Mouse (Mus musculus): Measurements from ENCODE around the gene Gm14190. TPM values are rescaled to one million over a fixed set of nuclear protein-coding genes. Genes with fewer than 3 reads are reported as not detected.

Gene Gm14190
- not detected for polyA plus RNA-seq (2014; fragmentation: Illumina TruSeq; extraction: RNeasy Lipid Tissue Mini Kit (QIAGEN cat#74804); ENCODE audit: low replicate concordance)

GRCm38 (mm10) chr11:99690463-99690862 is at the start of gene Gm14190:
Gene Gm14190, minus strand, starts transcription at chr11:99690740.

GRCm38 (mm10) chr11:99734190-99734589 is 43.6 kb upstream of the Gm14190 start, which contains the start of gene Gm14180:
Gene Gm14180, minus strand, starts transcription at chr11:99734290.

DNA sequence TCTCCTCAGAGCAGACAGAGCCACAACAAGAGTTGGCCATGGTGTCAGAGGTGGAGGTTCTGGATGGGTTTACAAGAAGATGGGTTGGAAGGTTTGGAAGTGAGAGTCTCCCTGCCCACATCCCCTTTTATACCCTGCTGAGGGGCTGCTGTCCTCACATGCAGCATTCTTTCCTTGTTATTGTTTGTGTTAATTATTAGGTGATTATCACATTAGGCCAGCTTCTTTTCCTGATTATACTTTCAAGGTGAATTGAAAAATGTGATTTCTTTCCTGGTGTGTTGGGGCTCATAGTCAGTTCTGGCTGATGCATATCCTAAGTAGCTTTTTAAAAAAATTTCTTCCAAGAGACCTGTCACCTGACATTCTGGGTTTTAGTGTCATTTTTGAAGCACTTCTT is 24.7 kb downstream of the Gm14190 start, which contains the start of gene Krtap4-6:
Gene Krtap4-6, minus strand, starts transcription at position 101 of the 400 bp plus-strand sequence.

DNA sequence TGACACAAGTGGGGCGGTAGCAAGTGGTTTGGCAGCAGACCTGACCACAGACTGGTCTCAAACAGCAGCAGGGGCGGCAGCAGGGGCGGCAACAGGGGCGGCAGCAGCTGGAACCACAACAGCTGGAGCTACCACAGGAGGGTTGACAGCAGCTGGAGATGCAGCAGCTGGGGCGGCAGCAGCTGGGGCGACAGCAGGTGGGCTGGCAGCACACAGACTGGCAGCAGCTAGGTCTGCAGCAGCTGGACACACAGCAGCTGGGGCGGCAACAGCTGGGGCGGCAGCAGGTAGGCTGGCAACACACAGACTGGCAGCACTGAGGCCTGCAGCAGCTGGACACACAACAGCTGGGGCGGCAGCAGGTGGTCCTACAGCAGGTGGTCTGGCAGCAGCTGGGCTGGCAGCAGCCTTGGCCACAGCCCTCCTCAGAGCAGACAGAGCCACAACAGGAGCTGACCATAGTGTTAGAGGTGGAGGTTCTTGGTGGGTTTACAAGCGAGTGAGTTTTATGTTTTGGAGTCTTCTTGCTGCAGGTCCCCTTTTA is 32.0 kb downstream of the Gm14190 start, which contains the start of gene Gm11563:
Gene Gm11563, minus strand, starts transcription at position 494 of the 544 bp plus-strand sequence.

GRCm38 (mm10) chr11:99650136-99650535 is 40.4 kb downstream of the Gm14190 start, which contains the start of gene Gm11555:
Gene Gm11555, minus strand, starts transcription at chr11:99650236.

GRCm38 (mm10) chr11:99643635-99644139 is 46.9 kb downstream of the Gm14190 start, which contains the start of gene Krtap4-7:
Gene Krtap4-7, minus strand, starts transcription at chr11:99644089.

Other genes starting within 250 kb of the Gm14190 start
- 3.3 TPM for gene Krt23, start 197.6 kb downstream of the Gm14190 start, polyA plus RNA-seq (2014; fragmentation: Illumina TruSeq; extraction: RNeasy Lipid Tissue Mini Kit (QIAGEN cat#74804); ENCODE audit: low replicate concordance)
- not detected for gene Krt39, start 169.4 kb downstream of the Gm14190 start, polyA plus RNA-seq (2014; fragmentation: Illumina TruSeq; extraction: RNeasy Lipid Tissue Mini Kit (QIAGEN cat#74804); ENCODE audit: low replicate concordance)
- gene Krt40, start 147.6 kb downstream of the Gm14190 start, polyA plus RNA-seq (2014; fragmentation: Illumina TruSeq; extraction: RNeasy Lipid Tissue Mini Kit (QIAGEN cat#74804); ENCODE audit: low replicate concordance), result not detected
- gene Krtap3-3, start 139.9 kb downstream of the Gm14190 start, polyA plus RNA-seq (2014; fragmentation: Illumina TruSeq; extraction: RNeasy Lipid Tissue Mini Kit (QIAGEN cat#74804); ENCODE audit: low replicate concordance), result not detected
- gene Krtap3-2, start 133.9 kb downstream of the Gm14190 start, polyA plus RNA-seq (2014; fragmentation: Illumina TruSeq; extraction: RNeasy Lipid Tissue Mini Kit (QIAGEN cat#74804); ENCODE audit: low replicate concordance), result not detected
- gene Gm11939, start 131.3 kb downstream of the Gm14190 start, polyA plus RNA-seq (2014; fragmentation: Illumina TruSeq; extraction: RNeasy Lipid Tissue Mini Kit (QIAGEN cat#74804); ENCODE audit: low replicate concordance), result not detected
- gene Krtap3-1, start 124.1 kb downstream of the Gm14190 start, polyA plus RNA-seq (2014; fragmentation: Illumina TruSeq; extraction: RNeasy Lipid Tissue Mini Kit (QIAGEN cat#74804); ENCODE audit: low replicate concordance), result not detected
- gene Krtap1-5, start 109.7 kb downstream of the Gm14190 start, polyA plus RNA-seq (2014; fragmentation: Illumina TruSeq; extraction: RNeasy Lipid Tissue Mini Kit (QIAGEN cat#74804); ENCODE audit: low replicate concordance), result not detected
- not detected for gene Krtap1-4, start 107.1 kb downstream of the Gm14190 start, polyA plus RNA-seq (2014; fragmentation: Illumina TruSeq; extraction: RNeasy Lipid Tissue Mini Kit (QIAGEN cat#74804); ENCODE audit: low replicate concordance)
- not detected for gene Krtap1-3, start 99.4 kb downstream of the Gm14190 start, polyA plus RNA-seq (2014; fragmentation: Illumina TruSeq; extraction: RNeasy Lipid Tissue Mini Kit (QIAGEN cat#74804); ENCODE audit: low replicate concordance)
- gene Krtap9-3, start 92.6 kb downstream of the Gm14190 start, polyA plus RNA-seq (2014; fragmentation: Illumina TruSeq; extraction: RNeasy Lipid Tissue Mini Kit (QIAGEN cat#74804); ENCODE audit: low replicate concordance), result not detected
- not detected for gene Gm11938, start 87.4 kb downstream of the Gm14190 start, polyA plus RNA-seq (2014; fragmentation: Illumina TruSeq; extraction: RNeasy Lipid Tissue Mini Kit (QIAGEN cat#74804); ENCODE audit: low replicate concordance)
- not detected for gene Gm11937, start 80.6 kb downstream of the Gm14190 start, polyA plus RNA-seq (2014; fragmentation: Illumina TruSeq; extraction: RNeasy Lipid Tissue Mini Kit (QIAGEN cat#74804); ENCODE audit: low replicate concordance)
- gene Krtap2-4, start 75.9 kb downstream of the Gm14190 start, polyA plus RNA-seq (2014; fragmentation: Illumina TruSeq; extraction: RNeasy Lipid Tissue Mini Kit (QIAGEN cat#74804); ENCODE audit: low replicate concordance), result not detected
- not detected for gene Gm11562, start 70.3 kb downstream of the Gm14190 start, polyA plus RNA-seq (2014; fragmentation: Illumina TruSeq; extraction: RNeasy Lipid Tissue Mini Kit (QIAGEN cat#74804); ENCODE audit: low replicate concordance)
- not detected for gene Krtap4-1, start 62.5 kb downstream of the Gm14190 start, polyA plus RNA-seq (2014; fragmentation: Illumina TruSeq; extraction: RNeasy Lipid Tissue Mini Kit (QIAGEN cat#74804); ENCODE audit: low replicate concordance)
- gene Krtap4-2, start 55.7 kb downstream of the Gm14190 start, polyA plus RNA-seq (2014; fragmentation: Illumina TruSeq; extraction: RNeasy Lipid Tissue Mini Kit (QIAGEN cat#74804); ENCODE audit: low replicate concordance), result not detected
- not detected for gene Krtap4-7, start 46.7 kb downstream of the Gm14190 start, polyA plus RNA-seq (2014; fragmentation: Illumina TruSeq; extraction: RNeasy Lipid Tissue Mini Kit (QIAGEN cat#74804); ENCODE audit: low replicate concordance)
- gene Gm11555, start 40.5 kb downstream of the Gm14190 start, polyA plus RNA-seq (2014; fragmentation: Illumina TruSeq; extraction: RNeasy Lipid Tissue Mini Kit (QIAGEN cat#74804); ENCODE audit: low replicate concordance), result not detected
- not detected for gene Gm11563, start 31.8 kb downstream of the Gm14190 start, polyA plus RNA-seq (2014; fragmentation: Illumina TruSeq; extraction: RNeasy Lipid Tissue Mini Kit (QIAGEN cat#74804); ENCODE audit: low replicate concordance)
- not detected for gene Krtap4-6, start 24.8 kb downstream of the Gm14190 start, polyA plus RNA-seq (2014; fragmentation: Illumina TruSeq; extraction: RNeasy Lipid Tissue Mini Kit (QIAGEN cat#74804); ENCODE audit: low replicate concordance)
- not detected for gene Gm14180, start 43.5 kb upstream of the Gm14190 start, polyA plus RNA-seq (2014; fragmentation: Illumina TruSeq; extraction: RNeasy Lipid Tissue Mini Kit (QIAGEN cat#74804); ENCODE audit: low replicate concordance)
- gene Gm11595, start 82.2 kb upstream of the Gm14190 start, polyA plus RNA-seq (2014; fragmentation: Illumina TruSeq; extraction: RNeasy Lipid Tissue Mini Kit (QIAGEN cat#74804); ENCODE audit: low replicate concordance), result not detected
- not detected for gene Krtap4-8, start 90.0 kb upstream of the Gm14190 start, polyA plus RNA-seq (2014; fragmentation: Illumina TruSeq; extraction: RNeasy Lipid Tissue Mini Kit (QIAGEN cat#74804); ENCODE audit: low replicate concordance)
- gene Krtap4-9, start 94.5 kb upstream of the Gm14190 start, polyA plus RNA-seq (2014; fragmentation: Illumina TruSeq; extraction: RNeasy Lipid Tissue Mini Kit (QIAGEN cat#74804); ENCODE audit: low replicate concordance), result not detected
- gene Gm11596, start 102.7 kb upstream of the Gm14190 start, polyA plus RNA-seq (2014; fragmentation: Illumina TruSeq; extraction: RNeasy Lipid Tissue Mini Kit (QIAGEN cat#74804); ENCODE audit: low replicate concordance), result not detected
- not detected for gene Gm11569, start 108.2 kb upstream of the Gm14190 start, polyA plus RNA-seq (2014; fragmentation: Illumina TruSeq; extraction: RNeasy Lipid Tissue Mini Kit (QIAGEN cat#74804); ENCODE audit: low replicate concordance)
- gene Gm11554, start 113.7 kb upstream of the Gm14190 start, polyA plus RNA-seq (2014; fragmentation: Illumina TruSeq; extraction: RNeasy Lipid Tissue Mini Kit (QIAGEN cat#74804); ENCODE audit: low replicate concordance), result not detected
- not detected for gene Krtap4-13, start 119.2 kb upstream of the Gm14190 start, polyA plus RNA-seq (2014; fragmentation: Illumina TruSeq; extraction: RNeasy Lipid Tissue Mini Kit (QIAGEN cat#74804); ENCODE audit: low replicate concordance)
- not detected for gene Gm11564, start 124.9 kb upstream of the Gm14190 start, polyA plus RNA-seq (2014; fragmentation: Illumina TruSeq; extraction: RNeasy Lipid Tissue Mini Kit (QIAGEN cat#74804); ENCODE audit: low replicate concordance)
- gene 2300003K06Rik, start 147.3 kb upstream of the Gm14190 start, polyA plus RNA-seq (2014; fragmentation: Illumina TruSeq; extraction: RNeasy Lipid Tissue Mini Kit (QIAGEN cat#74804); ENCODE audit: low replicate concordance), result not detected
- gene Krtap4-16, start 160.9 kb upstream of the Gm14190 start, polyA plus RNA-seq (2014; fragmentation: Illumina TruSeq; extraction: RNeasy Lipid Tissue Mini Kit (QIAGEN cat#74804); ENCODE audit: low replicate concordance), result not detected
- gene Gm11568, start 167.2 kb upstream of the Gm14190 start, polyA plus RNA-seq (2014; fragmentation: Illumina TruSeq; extraction: RNeasy Lipid Tissue Mini Kit (QIAGEN cat#74804); ENCODE audit: low replicate concordance), result not detected
- gene Gm11559, start 173.7 kb upstream of the Gm14190 start, polyA plus RNA-seq (2014; fragmentation: Illumina TruSeq; extraction: RNeasy Lipid Tissue Mini Kit (QIAGEN cat#74804); ENCODE audit: low replicate concordance), result not detected
- gene Krtap9-1, start 182.6 kb upstream of the Gm14190 start, polyA plus RNA-seq (2014; fragmentation: Illumina TruSeq; extraction: RNeasy Lipid Tissue Mini Kit (QIAGEN cat#74804); ENCODE audit: low replicate concordance), result not detected
- gene Gm11567, start 188.4 kb upstream of the Gm14190 start, polyA plus RNA-seq (2014; fragmentation: Illumina TruSeq; extraction: RNeasy Lipid Tissue Mini Kit (QIAGEN cat#74804); ENCODE audit: low replicate concordance), result not detected
- not detected for gene Krtap31-1, start 217.2 kb upstream of the Gm14190 start, polyA plus RNA-seq (2014; fragmentation: Illumina TruSeq; extraction: RNeasy Lipid Tissue Mini Kit (QIAGEN cat#74804); ENCODE audit: low replicate concordance)
- not detected for gene Gm11565, start 224.0 kb upstream of the Gm14190 start, polyA plus RNA-seq (2014; fragmentation: Illumina TruSeq; extraction: RNeasy Lipid Tissue Mini Kit (QIAGEN cat#74804); ENCODE audit: low replicate concordance)
- not detected for gene Krtap31-2, start 245.6 kb upstream of the Gm14190 start, polyA plus RNA-seq (2014; fragmentation: Illumina TruSeq; extraction: RNeasy Lipid Tissue Mini Kit (QIAGEN cat#74804); ENCODE audit: low replicate concordance)